Mouse (Mus musculus) kidney, embryonic 14.5 days (tissue): ENCODE data around the gene Polr1d. TPM values are rescaled to one million over a fixed set of nuclear protein-coding genes. Genes with fewer than 3 reads are reported as not detected.

Source experiments
- ATAC-seq: fragments of 200-750 bp; cut with Nextera tagmentation; 2 replicates; pipeline ENCODE4 v1.8.0; 2017; ENCODE audit warnings: moderate number of reproducible peaks, mild to moderate bottlenecking, moderate TSS enrichment, moderate library complexity; ENCODE audit not compliant: low FRiP score, low TSS enrichment
- H3K27ac ChIP-seq: fragments of 300-500 bp; sonication (generic); 2 replicates; pipeline ENCODE4 v1.5.1; 2014; ENCODE audit warnings: low read depth, mild to moderate bottlenecking, low read length, moderate library complexity, mixed read lengths
- H3K27me3 ChIP-seq: fragments of 300-500 bp; sonication (generic); 2 replicates; pipeline ENCODE4 v1.6.1; 2014; ENCODE audit warnings: mild to moderate bottlenecking, low read length; ENCODE audit not compliant: control insufficient read depth, insufficient read depth
- H3K36me3 ChIP-seq: fragments of 300-500 bp; sonication (generic); 2 replicates; pipeline ENCODE4 v1.6.1; 2014; ENCODE audit warnings: low read length, mixed read lengths; ENCODE audit not compliant: control insufficient read depth, insufficient read depth
- H3K4me1 ChIP-seq: fragments of 300-500 bp; sonication (generic); 2 replicates; pipeline ENCODE4 v1.6.1; 2014; ENCODE audit warnings: low read length, mixed read lengths; ENCODE audit not compliant: control insufficient read depth, insufficient read depth
- H3K4me2 ChIP-seq: fragments of 300-500 bp; sonication (generic); replicated peaks from 2 replicates; pipeline ENCODE4 v1.6.1; 2014; ENCODE audit warnings: low read depth, mild to moderate bottlenecking, low read length
- H3K4me3 ChIP-seq: fragments of 300-500 bp; sonication (generic); 2 replicates; pipeline ENCODE4 v1.5.1; 2014; ENCODE audit warnings: mild to moderate bottlenecking, low read length
- H3K9ac ChIP-seq: fragments of 300-500 bp; sonication (generic); 2 replicates; pipeline ENCODE4 v1.6.1; 2014; ENCODE audit warnings: low read depth, mild to moderate bottlenecking, low read length, moderate library complexity
- H3K9me3 ChIP-seq: fragments of 300-500 bp; sonication (generic); 2 replicates; pipeline ENCODE4 v1.6.1; 2016; ENCODE audit warnings: low read length; ENCODE audit not compliant: control insufficient read depth
- whole genome bisulfite sequencing: fragments of 180-500 bp; shearing (Covaris S2); extraction: QIAGEN DNeasy Blood & Tissue Kit; methylation state at CpG from one replicate; pipeline ENCODE4 v1.1.7; 2014; 5-methylcytosine and 5-hydroxymethylcytosine counted together
- polyA plus RNA-seq: library from polyadenylated mRNA; unstranded; fragments of >200 nt; fragmentation: Nextera tagmentation; extraction: Ambion mirVana; gene quantifications from 2 replicates; pipeline ENCODE4 v1.2.1, GENCODE M21; 2014

The Polr1d gene
- polyA plus RNA-seq, 1 experiment from 2014 or later: 146 TPM

DNA sequence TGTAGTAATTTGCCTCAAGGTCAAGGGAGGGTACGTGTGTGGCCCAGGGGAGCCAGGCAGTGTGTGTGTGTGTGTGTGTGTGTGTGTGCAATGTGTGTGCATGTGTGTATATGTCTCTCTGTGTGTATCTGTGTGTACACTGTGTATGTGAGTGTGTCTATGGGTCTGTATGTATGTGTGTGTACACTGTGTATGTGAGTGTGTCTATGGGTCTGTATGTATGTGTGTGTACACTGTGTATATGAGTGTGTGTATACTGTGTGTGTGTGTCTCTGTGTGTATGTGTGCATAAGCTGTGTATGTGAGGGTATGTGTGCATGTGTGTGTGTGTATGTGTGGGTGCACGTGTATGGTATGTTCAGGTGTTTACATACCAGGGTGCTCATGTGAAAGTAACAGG, 82.9 kb downstream of the Polr1d start:
- ATAC-seq: no peak
- Histone ChIP-seq H3K9ac (no peak overlapping the region), H3K4me2 (no peak overlapping the region), H3K4me3 (no peak overlapping the region), H3K27me3 (no peaks in the 10 kb centered on the region), H3K4me1 (peaks cover 3% of the 10 kb centered on the region; the same call in 1 of the 2 replicates), H3K9me3 (no peaks in the 10 kb centered on the region), H3K36me3 (no peaks in the 10 kb centered on the region), H3K27ac (no peak overlapping the region)
- WGBS: 79% methylated on average over 2 of the region's 2 CpGs

Other genes with a start within 250 kb of the Polr1d start
- gene Rpl21, start 244.2 kb upstream of the Polr1d start, polyA plus RNA-seq: 689 and 848 TPM in 2 replicates
- gene Rasl11a, start 232.0 kb upstream of the Polr1d start, polyA plus RNA-seq: 53.0 and 58.0 TPM in 2 replicates
- 137 and 140 TPM in 2 replicates for gene Gtf3a, start 128.4 kb upstream of the Polr1d start, polyA plus RNA-seq
- gene Mtif3, start 113.2 kb upstream of the Polr1d start, polyA plus RNA-seq: 21.1 and 24.3 TPM in 2 replicates
- 10.8 and 14.4 TPM in 2 replicates for gene Lnx2, start 464 bp upstream of the Polr1d start, polyA plus RNA-seq
- gene Gsx1, start 111.6 kb downstream of the Polr1d start, polyA plus RNA-seq: not detected in 2 replicates
- gene Pdx1, start 192.9 kb downstream of the Polr1d start, polyA plus RNA-seq: 0.19 TPM in 1 of 2 replicates, not detected in the other
- not detected in 2 replicates for gene Cdx2, start 230.2 kb downstream of the Polr1d start, polyA plus RNA-seq
- gene Urad, start 245.4 kb downstream of the Polr1d start, polyA plus RNA-seq: not detected in 2 replicates